Mouse (Mus musculus) lung, postnatal 0 days (tissue): ENCODE data around the gene Slc9a1.

Source experiments
- CTCF ChIP-seq: IDR thresholded peaks from 2 replicates; pipeline ENCODE4 v1.5.1; 2016; ENCODE audit warnings: antibody characterized with exemption, mild to moderate bottlenecking
- EP300 ChIP-seq: IDR thresholded peaks from 2 replicates; pipeline ENCODE4 v1.6.1; 2016; ENCODE audit warnings: antibody characterized with exemption, mild to moderate bottlenecking, control low read depth

DNA sequence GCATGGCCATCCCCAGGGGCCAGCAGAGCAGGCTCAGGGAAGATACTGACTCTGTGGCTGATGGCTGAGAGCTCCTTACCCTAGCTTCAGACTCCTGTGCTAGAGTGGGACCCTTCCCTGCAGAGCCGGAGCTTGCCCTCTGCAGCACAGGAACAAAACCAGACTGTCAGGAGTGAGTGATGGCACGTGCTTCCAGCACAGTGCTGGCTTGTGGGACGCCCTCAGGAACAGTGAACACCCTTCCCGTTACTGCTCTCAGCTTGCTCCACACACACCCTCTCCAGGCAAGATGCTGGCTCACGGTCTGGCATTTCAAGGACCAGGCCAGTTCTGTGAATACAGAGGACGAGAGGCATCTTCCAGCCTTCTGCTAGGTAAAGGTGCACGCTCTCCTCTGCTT lies 38.5 kb downstream of the Slc9a1 start:
- TF ChIP-seq EP300: no peak
- TF ChIP-seq CTCF: peak; percentile 29; the same call in 1 of the 2 replicates
